Mouse (Mus musculus) frontal cortex, postnatal 36 days (tissue): ENCODE results near the gene Sspn.

ENCODE experiments used
- DNase-seq, 2 experiments: peaks; one replicate each; pipeline ENCODE4 v3.0.0; 2022; ENCODE audit warnings: low spot score in 2 of 2

The Sspn gene

GRCm38 (mm10) chr6:145931341-145931740, at the start of gene Sspn:
Gene Sspn, plus strand, starts transcription at chr6:145931641.
- DNase-seq, result no peak

- DNase-seq, result no peak
Observed at GRCm38 (mm10) chr6:145883010-145883409, 48.4 kb upstream of the Sspn start.

GRCm38 (mm10) chr6:145883668-145884067, 47.8 kb upstream of the Sspn start:
- DNase-seq, result no peak

- no peak for DNase-seq
Observed at GRCm38 (mm10) chr6:145885069-145885468, 46.4 kb upstream of the Sspn start.

- no peak for DNase-seq
Observed at GRCm38 (mm10) chr6:145886277-145886676, 45.2 kb upstream of the Sspn start.

GRCm38 (mm10) chr6:145887719-145888118, 43.7 kb upstream of the Sspn start:
- no peak for DNase-seq

- no peak for DNase-seq
Observed at GRCm38 (mm10) chr6:145891951-145892350, 39.5 kb upstream of the Sspn start.

- no peak for DNase-seq
Observed at GRCm38 (mm10) chr6:145892381-145893265, 38.8 kb upstream of the Sspn start.

GRCm38 (mm10) chr6:145893366-145894021, 37.9 kb upstream of the Sspn start:
- DNase-seq, result no peak

GRCm38 (mm10) chr6:145894669-145895342, 36.6 kb upstream of the Sspn start:
- no peak for DNase-seq

GRCm38 (mm10) chr6:145904169-145904568, 27.3 kb upstream of the Sspn start:
- DNase-seq, result no peak

GRCm38 (mm10) chr6:145904616-145905015, 26.8 kb upstream of the Sspn start:
- no peak for DNase-seq

- no peak for DNase-seq
Observed at GRCm38 (mm10) chr6:145906096-145906890, 25.1 kb upstream of the Sspn start.

GRCm38 (mm10) chr6:145909943-145910342, 21.5 kb upstream of the Sspn start:
- DNase-seq, result no peak

GRCm38 (mm10) chr6:145910469-145911426, 20.7 kb upstream of the Sspn start:
- DNase-seq, result peak in 1 of 2 experiments; percentile 4

GRCm38 (mm10) chr6:145912232-145912631, 19.2 kb upstream of the Sspn start:
- DNase-seq, result no peak

- no peak for DNase-seq
Observed at GRCm38 (mm10) chr6:145915435-145915834, 16.0 kb upstream of the Sspn start.

- no peak for DNase-seq
Observed at GRCm38 (mm10) chr6:145916401-145916800, 15.0 kb upstream of the Sspn start.

GRCm38 (mm10) chr6:145918236-145918635, 13.2 kb upstream of the Sspn start:
- no peak for DNase-seq

GRCm38 (mm10) chr6:145923594-145923993, 7.8 kb upstream of the Sspn start:
- DNase-seq, result no peak
